29 mouse cellular contexts compared by ENCODE assay signal in genomic region chr2:119344537-119345138, GRCm38 (mm10). TPM values are rescaled to one million over a fixed set of nuclear protein-coding genes. Genes with fewer than 3 reads are reported as not detected.
DNase-seq lines count a peak whose midpoint lies in the region; ATAC-seq and TF ChIP-seq lines count a peak whose summit lies in the region.
"Had no signal": no experiment of that assay in that cellular context is flagged by ENCODE, and none has a peak within 500 bp of the region (broad histone marks: within the 10 kb centered on the region; RNA-seq: fewer than 3 reads in every experiment).

No protein-coding gene starts in this region.

- WGBS in heart, embryonic 12.5 days: 26% methylated on average over 6 of the region's 6 CpGs
- WGBS in heart, embryonic 11.5 days (ENCODE audit: insufficient replicate concordance): 28% methylated on average over 6 of the region's 6 CpGs
- WGBS in kidney, embryonic 16.5 days: 31% methylated on average over 6 of the region's 6 CpGs

- H3ac ChIP-seq in myocyte (ENCODE audit: control insufficient read depth, insufficient read length): no peak overlapping the region

- no peak for TF ChIP-seq CTCF in gastrocnemius, adult 2 months (IDR thresholded peaks at IDR 0.05)

- H3K4me2 ChIP-seq in heart, embryonic 12.5 days: no peak overlapping the region
- no peak overlapping the region for H3K4me2 ChIP-seq in heart, embryonic 11.5 days
- no peak overlapping the region for H3K4me2 ChIP-seq in kidney, embryonic 16.5 days (replicated peaks; ENCODE audit: low read depth, low read length)
- peak overlapping the region; percentile 46 for H3K4me2 ChIP-seq in myocyte (ENCODE audit: low read depth)
- H3K4me2 ChIP-seq: heart, embryonic 15.5 days; hindbrain, embryonic 15.5 days; limb, embryonic 12.5 days; liver, embryonic 15.5 days; midbrain, embryonic 11.5 days; neural tube, embryonic 12.5 days had no signal

- H3K4me1 ChIP-seq in heart, embryonic 12.5 days (replicated peaks): 0 out of 2 replicates have a peak, but pooled peaks cover 5% of the 10 kb centered on the region
- no peaks in the 10 kb centered on the region for H3K4me1 ChIP-seq in heart, embryonic 11.5 days (ENCODE audit: control insufficient read depth, insufficient read depth, low read length)
- no peaks in the 10 kb centered on the region for H3K4me1 ChIP-seq in kidney, embryonic 16.5 days (ENCODE audit: insufficient read depth, low read length)
- H3K4me1 ChIP-seq: heart, embryonic 15.5 days; hindbrain, embryonic 15.5 days; limb, embryonic 12.5 days; liver, embryonic 15.5 days; neural tube, embryonic 12.5 days had no signal

- H3K36me3 ChIP-seq in heart, embryonic 12.5 days: no peaks in the 10 kb centered on the region
- no peaks in the 10 kb centered on the region for H3K36me3 ChIP-seq in heart, embryonic 11.5 days (ENCODE audit: control insufficient read depth, insufficient read depth, low read length)
- no peaks in the 10 kb centered on the region for H3K36me3 ChIP-seq in kidney, embryonic 16.5 days (ENCODE audit: insufficient read depth, low read length)
- no peaks in the 10 kb centered on the region for H3K36me3 ChIP-seq in myocyte (ENCODE audit: control insufficient read depth, insufficient read depth)
- H3K36me3 ChIP-seq: heart, embryonic 15.5 days; hindbrain, embryonic 10.5 days; hindbrain, embryonic 15.5 days; limb, embryonic 12.5 days; liver, embryonic 15.5 days; neural tube, embryonic 12.5 days had no signal

- no peak for TF ChIP-seq POLR2A in myocyte (IDR thresholded peaks at IDR 0.05; ENCODE audit: insufficient read length, low read depth)

- H3K27me3 ChIP-seq in heart, embryonic 12.5 days (replicated peaks): no peaks in the 10 kb centered on the region
- H3K27me3 ChIP-seq in heart, embryonic 11.5 days (ENCODE audit: control insufficient read depth, insufficient read depth, low read length): peaks cover 4% of the 10 kb centered on the region; the same call in 1 of the 2 replicates
- H3K27me3 ChIP-seq in kidney, embryonic 16.5 days (ENCODE audit: insufficient read depth, low read length): no peaks in the 10 kb centered on the region; the same call in 1 of the 2 replicates
- H3K27me3 ChIP-seq in myocyte (ENCODE audit: control insufficient read depth, insufficient read depth, insufficient read length): no peaks in the 10 kb centered on the region
- H3K27me3 ChIP-seq: hindbrain, embryonic 15.5 days; neural tube, embryonic 12.5 days had no signal

- intact Hi-C loops in gastrocnemius, adult 2 months (cut with DNase I): no loop called here

- no peaks in the 10 kb centered on the region for H3K79me2 ChIP-seq in myocyte (ENCODE audit: control insufficient read depth, insufficient read depth)

- no peak for DNase-seq in kidney, adult 8-10 months
- peak; percentile 56 for DNase-seq in ZHBTc4 (ENCODE audit: low read depth, low spot score)
- DNase-seq in gastrocnemius, adult 2 months: no peak
- no peak for DNase-seq in MN1 (ENCODE audit: low spot score)
- DNase-seq: adrenal gland, postnatal 14 days; cerebellum, adult 11-12 months; cerebellum, postnatal 10 days; gastrocnemius, postnatal 10 days; kidney, adult 11 months; kidney, postnatal 14 days; lung, postnatal 10 days; right cerebral cortex, postnatal 4 days; thymus, adult 2 months; thymus, postnatal 36 days had no signal

- peak; percentile 39; the same call in 1 of the 2 replicates for ATAC-seq in heart, embryonic 12.5 days (ENCODE audit: insufficient number of reproducible peaks, low FRiP score)
- ATAC-seq in heart, embryonic 11.5 days (replicated peaks; ENCODE audit: insufficient number of reproducible peaks, low FRiP score, low TSS enrichment): no peak
- ATAC-seq in kidney, embryonic 16.5 days (ENCODE audit: low FRiP score, low TSS enrichment): 0 out of 2 replicates have a peak, but pooled peaks have one; percentile 27
- ATAC-seq: inflammation-experienced regulatory T-cells, adult 6 months; midbrain, embryonic 16.5 days had no signal

- no peak overlapping the region for H3K4me3 ChIP-seq in heart, embryonic 12.5 days
- no peak overlapping the region for H3K4me3 ChIP-seq in heart, embryonic 11.5 days (ENCODE audit: low read depth, low read length)
- no peak overlapping the region for H3K4me3 ChIP-seq in kidney, embryonic 16.5 days (ENCODE audit: low read length)
- H3K4me3 ChIP-seq in myocyte: no peak overlapping the region
- H3K4me3 ChIP-seq in gastrocnemius, adult 2 months: no peak overlapping the region
- H3K4me3 ChIP-seq: erythroblast, embryonic 14.5 days; heart, embryonic 15.5 days; hindbrain, embryonic 10.5 days; hindbrain, embryonic 15.5 days; limb, embryonic 12.5 days; liver, embryonic 15.5 days; neural tube, embryonic 12.5 days had no signal

- H3K27ac ChIP-seq in heart, embryonic 12.5 days (ENCODE audit: poor library complexity, severe bottlenecking): no peak overlapping the region
- no peak overlapping the region for H3K27ac ChIP-seq in heart, embryonic 11.5 days (ENCODE audit: low read depth, low read length)
- no peak overlapping the region for H3K27ac ChIP-seq in kidney, embryonic 16.5 days (ENCODE audit: low read length)
- H3K27ac ChIP-seq in gastrocnemius, adult 2 months: no peak overlapping the region
- H3K27ac ChIP-seq: heart, embryonic 15.5 days; hindbrain, embryonic 10.5 days; hindbrain, embryonic 15.5 days; limb, embryonic 12.5 days; liver, embryonic 15.5 days; neural tube, embryonic 12.5 days had no signal

- H3K9ac ChIP-seq in heart, embryonic 12.5 days: no peak overlapping the region
- no peak overlapping the region for H3K9ac ChIP-seq in heart, embryonic 11.5 days (ENCODE audit: low read depth, low read length)
- no peak overlapping the region for H3K9ac ChIP-seq in kidney, embryonic 16.5 days (replicated peaks; ENCODE audit: low read length)
- H3K9ac ChIP-seq: heart, embryonic 15.5 days; hindbrain, embryonic 15.5 days; limb, embryonic 12.5 days; liver, embryonic 15.5 days; neural tube, embryonic 12.5 days had no signal

- no peaks in the 10 kb centered on the region for H3K9me3 ChIP-seq in heart, embryonic 12.5 days (replicated peaks)
- no peaks in the 10 kb centered on the region for H3K9me3 ChIP-seq in heart, embryonic 11.5 days (replicated peaks; ENCODE audit: control insufficient read depth, low read length)
- no peaks in the 10 kb centered on the region for H3K9me3 ChIP-seq in kidney, embryonic 16.5 days (ENCODE audit: low read length)
- H3K9me3 ChIP-seq: heart, embryonic 15.5 days; hindbrain, embryonic 10.5 days; hindbrain, embryonic 15.5 days; liver, embryonic 15.5 days; neural tube, embryonic 12.5 days had no signal

TF ChIP-seq in myocyte, 11 proteins besides CTCF, POLR2A, EP300 and RAD21:
- no peak for TF ChIP-seq USF1 (IDR thresholded peaks at IDR 0.05; ENCODE audit: low read depth)
- TF ChIP-seq TCF3 (IDR thresholded peaks at IDR 0.05; ENCODE audit: insufficient read length, low read depth): no peak
- no peak for TF ChIP-seq TCF12 (IDR thresholded peaks at IDR 0.05; ENCODE audit: insufficient read depth, poor library complexity, severe bottlenecking)
- TF ChIP-seq CEBPB (IDR thresholded peaks at IDR 0.05; ENCODE audit: insufficient read depth, poor library complexity, severe bottlenecking): no peak
- no peak for TF ChIP-seq MYOD1 (IDR thresholded peaks at IDR 0.05; ENCODE audit: control insufficient read depth in 1 of 3, insufficient read length in 2 of 3, low read depth in 2 of 3)
- TF ChIP-seq SRF (IDR thresholded peaks at IDR 0.05; ENCODE audit: control insufficient read depth, insufficient read length, low read depth): no peak
- no peak for TF ChIP-seq MAX (IDR thresholded peaks at IDR 0.05; ENCODE audit: low read depth)
- TF ChIP-seq POLR2AphosphoS2 (IDR thresholded peaks at IDR 0.05; ENCODE audit: insufficient read length, low read depth): no peak
- no peak for TF ChIP-seq REST (IDR thresholded peaks at IDR 0.05; ENCODE audit: insufficient read depth, insufficient read length)
- TF ChIP-seq E2F4 (IDR thresholded peaks at IDR 0.05; ENCODE audit: insufficient read depth): no peak
- TF ChIP-seq MYOG (IDR thresholded peaks at IDR 0.05; ENCODE audit: control insufficient read depth in 1 of 3, insufficient read depth in 1 of 3, insufficient read length in 2 of 3, low read depth in 2 of 3): no peak

RNA-seq across cellular contexts. Expression of gene Chac1, which starts 6.4 kb away (rescaled TPM):
- polyA plus RNA-seq in heart, embryonic 12.5 days (2016; fragmentation: Nextera tagmentation; extraction: Ambion mirVana): 0.12 and 0.31 TPM in 2 replicates
- polyA plus RNA-seq in heart, embryonic 11.5 days (2014; fragmentation: Nextera tagmentation; extraction: Ambion mirVana): 0.35 and 0.74 TPM in 2 replicates
- polyA plus RNA-seq in kidney, embryonic 16.5 days (2015; fragmentation: Nextera tagmentation; extraction: Ambion mirVana): 0.86 and 1.3 TPM in 2 replicates
- 273 TPM for polyA plus RNA-seq in myocyte (2012; fragmentation: generic; extraction: Trizol)
- total RNA-seq in gastrocnemius, adult 2 months (2021): 10 to 100 TPM; 30.1 to 90.4 TPM
- total RNA-seq: common myeloid progenitor, adult 5-6 weeks had no signal
- polyA plus RNA-seq: inflammation-experienced regulatory T-cells, adult 6 months had no signal

RNA-seq across cellular contexts. Expression of gene Dll4, which starts 19.1 kb away (rescaled TPM):
- 6.5 and 6.8 TPM in 2 replicates for polyA plus RNA-seq in heart, embryonic 12.5 days (2016; fragmentation: Nextera tagmentation; extraction: Ambion mirVana)
- polyA plus RNA-seq in heart, embryonic 11.5 days (2014; fragmentation: Nextera tagmentation; extraction: Ambion mirVana): 3.7 and 5.0 TPM in 2 replicates
- 12.9 and 13.5 TPM in 2 replicates for polyA plus RNA-seq in kidney, embryonic 16.5 days (2015; fragmentation: Nextera tagmentation; extraction: Ambion mirVana)
- polyA plus RNA-seq in myocyte (2012; fragmentation: generic; extraction: Trizol): not detected
- 1 to 10 TPM; 3.8 to 4.8 TPM for total RNA-seq in gastrocnemius, adult 2 months (2021)
- total RNA-seq: common myeloid progenitor, adult 5-6 weeks had no signal
- polyA plus RNA-seq: inflammation-experienced regulatory T-cells, adult 6 months had no signal

RNA-seq across cellular contexts. Expression of gene Vps18, which starts 56.1 kb away (rescaled TPM):
- polyA plus RNA-seq in heart, embryonic 12.5 days (2016; fragmentation: Nextera tagmentation; extraction: Ambion mirVana): 15.2 and 15.8 TPM in 2 replicates
- 6.9 and 8.7 TPM in 2 replicates for polyA plus RNA-seq in heart, embryonic 11.5 days (2014; fragmentation: Nextera tagmentation; extraction: Ambion mirVana)
- 23.0 and 23.1 TPM in 2 replicates for polyA plus RNA-seq in kidney, embryonic 16.5 days (2015; fragmentation: Nextera tagmentation; extraction: Ambion mirVana)
- polyA plus RNA-seq in myocyte (2012; fragmentation: generic; extraction: Trizol): 18.2 TPM
- 10 to 100 TPM; 10.9 to 11.7 TPM for total RNA-seq in gastrocnemius, adult 2 months (2021)

Comparison
In these comparisons a context has a peak if more than half of its experiments do, and no peak if none do; other contexts are left out.
1. RNA of gene Chac1, which starts 6.4 kb away (polyA plus RNA-seq): 273 TPM in myocyte (single experiment); 0.86 to 1.3 TPM in kidney, embryonic 16.5 days, 0.35 to 0.74 TPM in heart, embryonic 11.5 days and 0.12 to 0.31 TPM in heart, embryonic 12.5 days; every median in the first group is over 100 times any median in the second.